ENCODE assay signal across 11 mouse cellular contexts in the genomic region with DNA sequence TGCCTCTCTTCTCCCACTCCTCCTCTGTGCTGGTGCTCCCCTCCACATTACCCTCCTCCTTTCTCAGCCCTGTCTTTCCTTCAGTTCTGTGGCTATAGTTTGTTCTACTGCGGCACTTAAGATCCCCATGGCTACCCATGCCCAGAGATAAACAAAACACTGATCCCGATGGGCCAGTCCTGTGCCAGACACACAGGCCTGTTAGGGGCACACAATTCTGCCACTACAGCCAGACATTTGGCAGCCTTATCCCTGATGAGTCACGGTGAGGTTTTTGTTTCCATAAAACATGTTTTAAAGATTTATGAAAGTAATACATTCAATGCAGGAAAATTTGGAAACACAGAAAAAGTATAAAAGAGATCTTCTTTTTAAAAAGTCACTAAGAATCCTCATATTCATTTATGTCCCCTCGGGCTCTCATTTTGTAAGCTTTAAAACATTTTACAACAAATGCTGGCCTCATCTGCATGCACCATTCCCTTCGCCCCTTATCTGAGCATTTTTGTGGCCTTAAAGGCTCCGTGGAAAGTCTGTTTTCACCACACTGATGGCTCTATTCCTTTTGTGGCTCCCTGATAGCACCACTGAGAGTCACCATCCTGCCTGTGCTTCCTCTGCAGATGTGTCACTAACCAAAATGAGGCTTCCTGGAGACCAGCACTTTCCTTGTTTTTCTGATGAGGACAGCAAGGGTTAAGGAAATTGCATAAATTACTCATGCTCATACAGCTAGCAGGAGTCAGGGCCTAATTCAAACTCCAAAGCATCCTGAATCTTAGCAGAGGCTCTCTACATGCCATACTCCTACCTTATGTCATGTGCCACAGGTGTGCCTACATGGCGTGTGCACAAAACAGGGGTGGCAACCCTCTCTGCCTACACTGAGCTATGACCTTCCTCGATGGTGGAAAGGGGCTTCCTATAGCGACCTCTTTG.
A peak's percentile ranks its signal among the peaks of the same experiment; 100 is the strongest.
DNase-seq lines count a peak whose midpoint lies in the region; ATAC-seq and TF ChIP-seq lines count a peak whose summit lies in the region.
"Had no signal": no experiment of that assay in that cellular context is flagged by ENCODE, and none has a peak within 500 bp of the region (broad histone marks: within the 10 kb centered on the region; RNA-seq: fewer than 3 reads in every experiment).

No protein-coding gene starts in this region.

- H3K4me2 ChIP-seq in hindbrain, postnatal 0 days (ENCODE audit: low read depth, low read length), result no peak overlapping the region
- H3K4me2 ChIP-seq in hindbrain, embryonic 14.5 days (replicated peaks), result no peak overlapping the region
- no peak overlapping the region for H3K4me2 ChIP-seq in heart, embryonic 16.5 days (ENCODE audit: low read depth, low read length)

- H3K9me3 ChIP-seq in hindbrain, postnatal 0 days (ENCODE audit: low read length), result no peaks in the 10 kb centered on the region
- no peaks in the 10 kb centered on the region for H3K9me3 ChIP-seq in hindbrain, embryonic 14.5 days (ENCODE audit: control insufficient read depth, low read length)
- H3K9me3 ChIP-seq in heart, embryonic 16.5 days (replicated peaks; ENCODE audit: control insufficient read depth, low read length), result no peaks in the 10 kb centered on the region
- H3K9me3 ChIP-seq: limb, embryonic 10.5 days had no signal

- 57% methylated on average over 9 of the region's 9 CpGs for WGBS in hindbrain, postnatal 0 days
- WGBS in hindbrain, embryonic 14.5 days, result 73% methylated on average over 9 of the region's 9 CpGs
- WGBS in heart, embryonic 16.5 days, result 54% methylated on average over 9 of the region's 9 CpGs

- ATAC-seq in hindbrain, postnatal 0 days, result peak; percentile 74
- no peak for ATAC-seq in hindbrain, embryonic 14.5 days (ENCODE audit: low FRiP score)
- peak; percentile 28; the same call in 1 of the 2 replicates for ATAC-seq in heart, embryonic 16.5 days (replicated peaks; ENCODE audit: extremely low read depth, insufficient read depth, low FRiP score)

- peaks cover 25% of the 10 kb centered on the region for H3K79me2 ChIP-seq in C2C12 (ENCODE audit: control insufficient read depth, insufficient read depth)

- no peaks in the 10 kb centered on the region for H3K27me3 ChIP-seq in hindbrain, postnatal 0 days (ENCODE audit: insufficient read depth, low read length)
- no peaks in the 10 kb centered on the region for H3K27me3 ChIP-seq in hindbrain, embryonic 14.5 days (ENCODE audit: control insufficient read depth, insufficient read depth, low read length)
- H3K27me3 ChIP-seq in C2C12 (ENCODE audit: control insufficient read depth, insufficient read depth, insufficient read length), result no peaks in the 10 kb centered on the region
- H3K27me3 ChIP-seq in heart, embryonic 16.5 days (ENCODE audit: control insufficient read depth, insufficient read depth, low read length), result no peaks in the 10 kb centered on the region

- TF ChIP-seq CTCF in hindbrain, postnatal 0 days (IDR thresholded peaks at IDR 0.05; ENCODE audit: low read depth), result no peak
- TF ChIP-seq CTCF in C2C12 (IDR thresholded peaks at IDR 0.05; ENCODE audit: control insufficient read depth, insufficient read depth, insufficient read length), result no peak

- peaks cover 3% of the 10 kb centered on the region for H3K79me3 ChIP-seq in C2C12 (ENCODE audit: low read depth)

- H3ac ChIP-seq in C2C12 (ENCODE audit: control insufficient read depth, insufficient read length, low read depth), result no peak overlapping the region

- H3K4me3 ChIP-seq in hindbrain, postnatal 0 days (ENCODE audit: low read length), result no peak overlapping the region
- no peak overlapping the region for H3K4me3 ChIP-seq in hindbrain, embryonic 14.5 days (replicated peaks; ENCODE audit: low read length)
- H3K4me3 ChIP-seq in C2C12 (ENCODE audit: insufficient read depth, poor library complexity, severe bottlenecking), result no peak overlapping the region
- no peak overlapping the region for H3K4me3 ChIP-seq in heart, embryonic 16.5 days (ENCODE audit: low read length)
- H3K4me3 ChIP-seq: gastrocnemius, adult 2 months; limb, embryonic 10.5 days had no signal

- H3K9ac ChIP-seq in hindbrain, postnatal 0 days (replicated peaks; ENCODE audit: low read length), result no peak overlapping the region
- H3K9ac ChIP-seq in hindbrain, embryonic 14.5 days, result no peak overlapping the region
- H3K9ac ChIP-seq in heart, embryonic 16.5 days (ENCODE audit: low read length), result no peak overlapping the region

- peak; percentile 29 for DNase-seq in hindbrain, postnatal 0 days (ENCODE audit: low spot score)
- DNase-seq in hindbrain, embryonic 14.5 days (ENCODE audit: low spot score), result no peak
- peak; percentile 58 for DNase-seq in adrenal gland, postnatal 10 days
- no peak for DNase-seq in kidney, adult 9 months
- no peak for DNase-seq in cerebellum, postnatal 4 days (ENCODE audit: low spot score in 2 of 2)
- no peak for DNase-seq in right cerebral cortex, postnatal 14 days
- DNase-seq: gastrocnemius, adult 2 months; kidney, adult 11 months had no signal

- H3K27ac ChIP-seq in hindbrain, postnatal 0 days, result no peak overlapping the region
- no peak overlapping the region for H3K27ac ChIP-seq in hindbrain, embryonic 14.5 days
- no peak overlapping the region for H3K27ac ChIP-seq in heart, embryonic 16.5 days (ENCODE audit: low read length)
- H3K27ac ChIP-seq: gastrocnemius, adult 2 months; limb, embryonic 10.5 days had no signal

- H3K4me1 ChIP-seq in hindbrain, postnatal 0 days (ENCODE audit: insufficient read depth, low read length), result no peaks in the 10 kb centered on the region
- no peaks in the 10 kb centered on the region for H3K4me1 ChIP-seq in hindbrain, embryonic 14.5 days (replicated peaks; ENCODE audit: control insufficient read depth, insufficient read depth, low read length)
- H3K4me1 ChIP-seq in heart, embryonic 16.5 days (ENCODE audit: control insufficient read depth, insufficient read depth, low read length), result peaks cover 8% of the 10 kb centered on the region
- H3K4me1 ChIP-seq: limb, embryonic 10.5 days had no signal

- no peaks in the 10 kb centered on the region for H3K36me3 ChIP-seq in hindbrain, postnatal 0 days (ENCODE audit: insufficient read depth, low read length)
- H3K36me3 ChIP-seq in hindbrain, embryonic 14.5 days (replicated peaks; ENCODE audit: control insufficient read depth, insufficient read depth), result no peaks in the 10 kb centered on the region
- peaks cover 1% of the 10 kb centered on the region for H3K36me3 ChIP-seq in C2C12 (ENCODE audit: control insufficient read depth, insufficient read depth)
- H3K36me3 ChIP-seq in heart, embryonic 16.5 days (ENCODE audit: control insufficient read depth, insufficient read depth), result no peaks in the 10 kb centered on the region
- H3K36me3 ChIP-seq: limb, embryonic 10.5 days had no signal

TF ChIP-seq in C2C12, 6 proteins besides CTCF, POLR2A, EP300 and RAD21:
- no peak for TF ChIP-seq MYOG (IDR thresholded peaks at IDR 0.05; ENCODE audit: control insufficient read depth, extremely low read depth, insufficient read length)
- TF ChIP-seq MAX (IDR thresholded peaks at IDR 0.05), result peak; percentile 54
- no peak for TF ChIP-seq USF1 (IDR thresholded peaks at IDR 0.05; ENCODE audit: low read depth)
- no peak for TF ChIP-seq CEBPB (IDR thresholded peaks at IDR 0.05; ENCODE audit: low read depth)
- TF ChIP-seq FOSL1 (IDR thresholded peaks at IDR 0.05; ENCODE audit: insufficient read depth, low read length, poor library complexity, severe bottlenecking), result peak; percentile 84

Comparison
In these comparisons a context has a peak if more than half of its experiments do, and no peak if none do; other contexts are left out.
1. DNase-seq: peak in hindbrain, postnatal 0 days (single experiment) and adrenal gland, postnatal 10 days (single experiment); none in hindbrain, embryonic 14.5 days (single experiment), kidney, adult 9 months (single experiment), cerebellum, postnatal 4 days (0 of 2) and right cerebral cortex, postnatal 14 days (single experiment).